Mouse (Mus musculus): Measurements from ENCODE around the gene Zcwpw1.
"Not testable (repeated sequence)": the region's sequence is repeated elsewhere in the genome, so short reads cannot be mapped to it uniquely, and the experiment has no call there.

Zcwpw1 gene

GRCm38 (mm10) chr5:137836611-137837010 is 49.0 kb downstream of the Zcwpw1 start:
- DNase-seq = no peak

GRCm38 (mm10) chr5:137837110-137837509 is 49.5 kb downstream of the Zcwpw1 start:
- DNase-seq = not testable (repeated sequence)

- not testable (repeated sequence) for DNase-seq
Observed at GRCm38 (mm10) chr5:137850313-137850712, 62.7 kb downstream of the Zcwpw1 start.

GRCm38 (mm10) chr5:137854907-137855306 is 67.3 kb downstream of the Zcwpw1 start:
- not testable (repeated sequence) for DNase-seq

- peak in 1 of 2 experiments; percentile 15 for DNase-seq
Observed at GRCm38 (mm10) chr5:137856870-137857269, 69.3 kb downstream of the Zcwpw1 start.

GRCm38 (mm10) chr5:137857960-137858710 is 70.5 kb downstream of the Zcwpw1 start, which contains the start of gene Pilrb1:
Gene Pilrb1 (minus strand): TSS chr5:137858106.
- not testable (repeated sequence) for DNase-seq

GRCm38 (mm10) chr5:137864008-137864407 is 76.4 kb downstream of the Zcwpw1 start:
- DNase-seq = not testable (repeated sequence)

GRCm38 (mm10) chr5:137868600-137868999 is 81.0 kb downstream of the Zcwpw1 start:
- not testable (repeated sequence) for DNase-seq

- not testable (repeated sequence) for DNase-seq
Observed at GRCm38 (mm10) chr5:137871644-137872380, 84.2 kb downstream of the Zcwpw1 start, which contains the start of gene Pilrb2. Gene Pilrb2 (minus strand): TSS chr5:137871815.
